Mouse (Mus musculus): Measurements from ENCODE around the gene Ddx27. TPM values are rescaled to one million over a fixed set of nuclear protein-coding genes. Genes with fewer than 3 reads are reported as not detected.

Gene Ddx27
- polyA plus RNA-seq, 1 experiment from 2014 or later: 37.3 TPM

- H3K4me3 ChIP-seq: no peak overlapping the region
- WGBS: 53% methylated on average over 6 of the region's 6 CpGs
These were observed 52.6 kb downstream of the Ddx27 start for GRCm38 (mm10) chr2:167067575-167067974.

GRCm38 (mm10) chr2:167070341-167070740, 55.3 kb downstream of the Ddx27 start:
- no peak overlapping the region for H3K4me3 ChIP-seq
- 59% methylated on average over 6 of the region's 6 CpGs for WGBS
- 0 out of 2 replicates have a peak overlapping the region, but pooled peaks have one; percentile 14 for H3K27ac ChIP-seq
- ATAC-seq (ENCODE audit: low FRiP score): no peak
- H3K9me3 ChIP-seq: no peaks in the 10 kb centered on the region
- H3K4me1 ChIP-seq (replicated peaks): peaks cover 23% of the 10 kb centered on the region
- no peak overlapping the region for H3K4me2 ChIP-seq
- no peaks in the 10 kb centered on the region for H3K27me3 ChIP-seq
- no peak overlapping the region for H3K9ac ChIP-seq
- peaks cover 17% of the 10 kb centered on the region for H3K36me3 ChIP-seq

More at GRCm38 (mm10) chr2:167067575-167067974, 52.6 kb downstream of the Ddx27 start:
- no peak for ATAC-seq (ENCODE audit: low FRiP score)
- Histone ChIP-seq H3K27me3 (no peaks in the 10 kb centered on the region), H3K36me3 (peaks cover 25% of the 10 kb centered on the region), H3K9me3 (no peaks in the 10 kb centered on the region), H3K9ac (no peak overlapping the region), H3K4me2 (no peak overlapping the region), H3K27ac (no peak overlapping the region), H3K4me1 (replicated peaks) (peaks cover 32% of the 10 kb centered on the region)

GRCm38 (mm10) chr2:167071266-167071640, 56.3 kb downstream of the Ddx27 start:
- no peaks in the 10 kb centered on the region for H3K9me3 ChIP-seq
- peak overlapping the region; percentile 46 for H3K4me3 ChIP-seq
- WGBS: 16% methylated on average over 12 of the region's 12 CpGs
- peak overlapping the region; percentile 67 for H3K9ac ChIP-seq
- no peaks in the 10 kb centered on the region for H3K27me3 ChIP-seq
- ATAC-seq (ENCODE audit: low FRiP score): peak; percentile 25
- peaks cover 8% of the 10 kb centered on the region for H3K36me3 ChIP-seq
- H3K4me1 ChIP-seq (replicated peaks): peaks cover 15% of the 10 kb centered on the region
- peak overlapping the region; percentile 86 for H3K27ac ChIP-seq
- H3K4me2 ChIP-seq: peak overlapping the region; percentile 57

GRCm38 (mm10) chr2:167071641-167072601, 56.9 kb downstream of the Ddx27 start:
- peak overlapping the region; percentile 86 for H3K27ac ChIP-seq
- peaks cover 3% of the 10 kb centered on the region; the same call in 1 of the 2 replicates for H3K36me3 ChIP-seq
- H3K4me2 ChIP-seq: peak overlapping the region; percentile 57
- WGBS: 7% methylated on average over 22 of the region's 22 CpGs
- H3K4me1 ChIP-seq (replicated peaks): peaks cover 15% of the 10 kb centered on the region
- H3K9me3 ChIP-seq: no peaks in the 10 kb centered on the region
- peak overlapping the region; percentile 67 for H3K9ac ChIP-seq
- peak overlapping the region; percentile 46 for H3K4me3 ChIP-seq
- peak; percentile 97 for ATAC-seq (ENCODE audit: low FRiP score)
- peaks cover 5% of the 10 kb centered on the region; the same call in 1 of the 2 replicates for H3K27me3 ChIP-seq

- Histone ChIP-seq H3K4me3 (no peak overlapping the region), H3K36me3 (no peaks in the 10 kb centered on the region), H3K27me3 (peaks cover 9% of the 10 kb centered on the region; the same call in 1 of the 2 replicates), H3K27ac (no peak overlapping the region), H3K4me2 (no peak overlapping the region), H3K9ac (no peak overlapping the region), H3K4me1 (replicated peaks) (peaks cover 25% of the 10 kb centered on the region), H3K9me3 (no peaks in the 10 kb centered on the region)
- no peak for ATAC-seq (ENCODE audit: low FRiP score)
- 96% methylated on average over 5 of the region's 5 CpGs for WGBS
These were observed 59.6 kb downstream of the Ddx27 start for GRCm38 (mm10) chr2:167074587-167074986.

GRCm38 (mm10) chr2:167076352-167076751, 61.4 kb downstream of the Ddx27 start:
- Histone ChIP-seq H3K9ac (no peak overlapping the region), H3K4me1 (replicated peaks) (peaks cover 20% of the 10 kb centered on the region), H3K27ac (no peak overlapping the region), H3K9me3 (no peaks in the 10 kb centered on the region), H3K4me3 (no peak overlapping the region), H3K36me3 (no peaks in the 10 kb centered on the region), H3K27me3 (peaks cover 9% of the 10 kb centered on the region; the same call in 1 of the 2 replicates), H3K4me2 (no peak overlapping the region)
- no peak for ATAC-seq (ENCODE audit: low FRiP score)
- 95% methylated on average over 4 of the region's 4 CpGs for WGBS

- no peak overlapping the region for H3K4me2 ChIP-seq
- H3K36me3 ChIP-seq: no peaks in the 10 kb centered on the region
- ATAC-seq (ENCODE audit: low FRiP score): no peak
- no peak overlapping the region for H3K27ac ChIP-seq
- 76% methylated on average over 2 of the region's 2 CpGs for WGBS
- H3K4me1 ChIP-seq (replicated peaks): peaks cover 24% of the 10 kb centered on the region
- no peaks in the 10 kb centered on the region for H3K9me3 ChIP-seq
- H3K27me3 ChIP-seq: peaks cover 9% of the 10 kb centered on the region; the same call in 1 of the 2 replicates
- no peak overlapping the region for H3K9ac ChIP-seq
- H3K4me3 ChIP-seq: no peak overlapping the region
These were observed 61.8 kb downstream of the Ddx27 start for GRCm38 (mm10) chr2:167076759-167077158.

- Histone ChIP-seq H3K27ac (no peak overlapping the region), H3K36me3 (no peaks in the 10 kb centered on the region), H3K9ac (no peak overlapping the region), H3K4me2 (no peak overlapping the region), H3K4me3 (no peak overlapping the region), H3K9me3 (no peaks in the 10 kb centered on the region), H3K4me1 (replicated peaks) (peaks cover 24% of the 10 kb centered on the region), H3K27me3 (peaks cover 9% of the 10 kb centered on the region; the same call in 1 of the 2 replicates)
- no peak for ATAC-seq (ENCODE audit: low FRiP score)
- 85% methylated on average over 11 of the region's 11 CpGs for WGBS
These were observed 62.4 kb downstream of the Ddx27 start for GRCm38 (mm10) chr2:167077199-167077962.

- no peak for ATAC-seq (ENCODE audit: low FRiP score)
- H3K27ac ChIP-seq: no peak overlapping the region
- H3K36me3 ChIP-seq: no peaks in the 10 kb centered on the region
- peak overlapping the region; percentile 30; the same call in 1 of the 2 replicates for H3K9ac ChIP-seq
- no peaks in the 10 kb centered on the region for H3K9me3 ChIP-seq
- H3K4me1 ChIP-seq (replicated peaks): peaks cover 24% of the 10 kb centered on the region
- no peak overlapping the region for H3K4me2 ChIP-seq
- WGBS: 48% methylated on average over 7 of the region's 7 CpGs
- no peak overlapping the region for H3K4me3 ChIP-seq
- H3K27me3 ChIP-seq: peaks cover 9% of the 10 kb centered on the region; the same call in 1 of the 2 replicates
These were observed 63.5 kb downstream of the Ddx27 start for GRCm38 (mm10) chr2:167078486-167078885.

- Histone ChIP-seq H3K36me3 (no peaks in the 10 kb centered on the region), H3K4me3 (no peak overlapping the region), H3K27ac (peak overlapping the region; percentile 44; the same call in 1 of the 2 replicates), H3K9ac (peak overlapping the region; percentile 30; the same call in 1 of the 2 replicates), H3K9me3 (no peaks in the 10 kb centered on the region), H3K4me2 (no peak overlapping the region), H3K27me3 (peaks cover 9% of the 10 kb centered on the region; the same call in 1 of the 2 replicates), H3K4me1 (replicated peaks) (peaks cover 24% of the 10 kb centered on the region)
- 49% methylated on average over 9 of the region's 9 CpGs for WGBS
- ATAC-seq (ENCODE audit: low FRiP score): no peak
These were observed 64.0 kb downstream of the Ddx27 start for GRCm38 (mm10) chr2:167078931-167079495.

GRCm38 (mm10) chr2:167079535-167080257, 64.7 kb downstream of the Ddx27 start:
- 0 out of 2 replicates have a peak, but pooled peaks have one; percentile 21 for ATAC-seq (ENCODE audit: low FRiP score)

More at GRCm38 (mm10) chr2:167079535-167080257, 64.7 kb downstream of the Ddx27 start:
- Histone ChIP-seq H3K4me1 (replicated peaks) (peaks cover 24% of the 10 kb centered on the region), H3K36me3 (no peaks in the 10 kb centered on the region), H3K27me3 (peaks cover 9% of the 10 kb centered on the region; the same call in 1 of the 2 replicates), H3K27ac (peak overlapping the region; percentile 44), H3K4me3 (no peak overlapping the region), H3K9me3 (no peaks in the 10 kb centered on the region), H3K4me2 (no peak overlapping the region), H3K9ac (peak overlapping the region; percentile 30; the same call in 1 of the 2 replicates)
- 35% methylated on average over 18 of the region's 18 CpGs for WGBS
